Mouse (Mus musculus): ENCODE data around the gene Mapk7.

The Mapk7 gene

DNA sequence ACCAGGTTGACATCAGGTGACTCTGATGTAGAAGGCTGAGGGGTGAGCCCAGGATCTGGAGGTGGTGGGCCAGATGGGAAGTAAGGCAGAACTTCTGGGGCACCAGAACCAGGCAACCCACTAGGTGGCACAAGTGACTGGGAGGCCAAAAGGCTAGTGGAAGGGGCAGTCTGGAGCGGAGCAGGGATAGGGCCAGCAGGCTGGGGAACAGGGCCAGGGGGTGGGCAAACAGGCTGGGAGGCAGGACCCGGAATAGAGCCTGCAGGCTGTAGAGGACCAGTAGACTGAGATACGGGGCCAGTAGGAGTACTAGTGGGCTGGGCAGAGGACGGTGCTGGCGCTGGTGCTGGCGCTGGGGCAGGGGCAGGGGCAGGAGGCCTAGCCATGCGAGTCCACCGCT lies 4.3 kb downstream of the Mapk7 start:
- DNase-seq, result no peak

DNA sequence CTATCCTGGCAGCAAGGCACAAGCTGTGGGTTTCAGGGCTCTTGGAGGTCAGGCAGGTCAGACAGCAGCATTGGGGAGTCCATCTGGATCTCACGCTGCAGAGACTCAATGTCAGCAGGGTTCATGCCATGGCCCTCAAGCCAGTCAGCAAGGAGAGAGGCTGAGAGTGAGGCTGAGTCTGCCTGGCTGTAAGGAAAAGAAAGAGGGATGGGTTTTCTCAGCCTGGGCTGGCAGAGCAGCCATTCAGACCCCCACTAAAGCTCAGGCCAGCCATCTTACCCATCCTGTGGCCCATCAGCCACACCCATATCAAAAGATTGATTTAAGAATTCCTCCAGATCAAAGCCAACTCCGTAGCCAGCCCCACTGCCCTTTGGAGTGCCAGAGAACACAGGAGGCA lies 5.1 kb downstream of the Mapk7 start:
- no peak for DNase-seq

- DNase-seq, result no peak
Observed at GRCm38 (mm10) chr11:61487936-61488335, 6.3 kb downstream of the Mapk7 start.

- DNase-seq, result peak; percentile 68
Observed at GRCm38 (mm10) chr11:61487401-61487800, 6.8 kb downstream of the Mapk7 start.

DNA sequence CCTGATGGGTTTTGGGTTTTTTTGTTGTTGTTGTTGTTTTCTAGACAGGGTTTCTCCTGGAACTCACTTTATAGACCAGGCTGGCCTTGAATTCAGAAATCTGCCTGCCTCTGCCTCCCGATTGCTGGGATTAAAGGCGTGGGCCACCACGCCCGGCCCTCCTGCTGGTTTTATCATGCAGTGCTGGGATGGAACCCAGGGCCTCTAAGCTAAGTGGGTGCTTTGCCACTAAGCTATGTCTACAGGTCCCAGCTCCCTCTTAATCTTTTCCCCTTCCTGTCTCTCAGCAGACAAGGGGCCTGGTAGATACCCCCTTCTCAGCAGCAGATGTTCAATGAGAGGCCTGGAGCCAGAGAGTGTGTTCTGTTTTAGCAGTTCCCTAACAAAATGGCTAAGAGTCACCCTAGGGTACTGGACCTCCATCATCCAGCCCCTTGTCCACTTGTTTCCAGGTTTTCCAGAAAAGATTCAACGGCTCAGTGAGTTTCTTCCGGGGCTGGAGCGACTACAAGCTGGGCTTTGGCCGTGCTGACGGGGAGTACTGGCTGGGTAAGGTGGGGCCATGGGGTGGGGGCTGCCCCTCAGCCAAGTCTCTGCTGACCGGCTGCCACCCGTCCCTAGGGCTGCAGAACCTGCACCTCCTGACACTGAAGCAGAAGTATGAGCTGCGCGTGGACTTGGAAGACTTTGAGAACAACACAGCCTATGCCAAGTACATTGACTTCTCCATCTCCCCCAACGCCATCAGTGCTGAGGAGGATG lies 7.6 kb downstream of the Mapk7 start:
- no peak for DNase-seq

- DNase-seq, result peak; percentile 65
Observed at GRCm38 (mm10) chr11:61485541-61486457, 8.4 kb downstream of the Mapk7 start.

GRCm38 (mm10) chr11:61484613-61485540 lies 9.3 kb downstream of the Mapk7 start, which contains the start of gene Mfap4:
TSS of gene Mfap4 (plus strand) at chr11:61485431.
- DNase-seq, result peak; percentile 79

GRCm38 (mm10) chr11:61484256-61484612 lies 10.0 kb downstream of the Mapk7 start:
- DNase-seq, result no peak

- DNase-seq, result no peak
Observed at GRCm38 (mm10) chr11:61483226-61483845, 10.9 kb downstream of the Mapk7 start.

DNA sequence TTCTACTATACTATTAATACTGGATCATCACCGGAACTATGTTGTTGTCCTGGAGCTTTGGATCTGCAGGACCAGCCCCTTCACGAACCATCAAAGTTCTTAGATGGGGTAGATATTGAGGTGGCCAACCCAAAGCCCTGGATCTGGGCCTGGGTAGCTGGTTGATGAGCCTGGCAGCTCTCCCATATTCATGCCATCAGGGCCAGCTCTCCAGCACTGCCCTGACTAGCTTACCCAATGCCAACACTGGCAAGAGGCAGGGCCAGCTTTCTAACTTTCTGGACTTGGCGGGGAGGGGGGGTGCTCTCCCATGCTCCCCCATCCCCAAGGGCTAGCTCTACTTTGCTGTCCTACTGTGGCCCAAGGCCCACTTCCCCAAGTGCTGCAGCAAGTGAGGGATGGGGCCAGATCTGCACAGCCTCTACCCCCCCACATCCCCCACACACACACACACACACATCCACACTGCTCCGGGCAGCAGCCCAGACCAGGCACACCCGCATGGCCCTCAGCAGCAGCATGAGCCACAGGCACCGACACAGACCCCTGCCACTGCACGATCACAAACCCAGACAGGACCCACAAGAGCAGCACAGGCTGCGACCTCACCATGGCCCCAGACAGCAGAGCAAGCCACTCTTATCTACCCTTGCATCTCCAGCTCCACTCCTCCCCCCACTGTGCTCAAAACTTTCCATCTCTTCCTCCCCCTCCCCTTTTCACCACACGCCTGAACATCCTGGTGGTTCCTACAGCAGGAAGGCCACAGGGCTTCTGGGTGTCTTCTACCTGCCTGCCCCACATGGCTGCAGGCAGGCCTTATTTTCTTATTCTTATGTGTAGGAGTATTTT lies 12.7 kb downstream of the Mapk7 start:
- DNase-seq, result peak; percentile 60

DNA sequence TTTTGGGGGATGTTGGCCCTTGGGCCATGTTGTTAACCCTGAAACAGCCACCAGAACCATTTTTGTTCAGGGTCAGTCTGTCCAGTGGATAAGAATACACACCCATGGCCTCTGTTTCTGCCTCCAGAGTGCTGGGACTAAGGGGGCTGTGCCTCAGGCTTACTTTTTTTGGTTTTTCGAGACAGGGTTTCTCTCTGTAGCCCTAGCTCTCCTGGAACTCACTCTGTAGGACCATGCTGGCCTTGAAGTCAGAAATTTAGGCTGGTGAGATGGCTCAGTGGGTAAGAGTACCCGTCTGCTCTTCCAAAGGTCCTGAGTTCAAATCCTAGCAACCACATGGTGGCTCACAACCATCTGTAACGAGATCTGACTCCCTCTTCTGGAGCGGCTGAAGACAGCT lies 15.4 kb downstream of the Mapk7 start:
- peak; percentile 17 for DNase-seq

GRCm38 (mm10) chr11:61477566-61478508 lies 16.4 kb downstream of the Mapk7 start:
- DNase-seq, result peak; percentile 47

DNA sequence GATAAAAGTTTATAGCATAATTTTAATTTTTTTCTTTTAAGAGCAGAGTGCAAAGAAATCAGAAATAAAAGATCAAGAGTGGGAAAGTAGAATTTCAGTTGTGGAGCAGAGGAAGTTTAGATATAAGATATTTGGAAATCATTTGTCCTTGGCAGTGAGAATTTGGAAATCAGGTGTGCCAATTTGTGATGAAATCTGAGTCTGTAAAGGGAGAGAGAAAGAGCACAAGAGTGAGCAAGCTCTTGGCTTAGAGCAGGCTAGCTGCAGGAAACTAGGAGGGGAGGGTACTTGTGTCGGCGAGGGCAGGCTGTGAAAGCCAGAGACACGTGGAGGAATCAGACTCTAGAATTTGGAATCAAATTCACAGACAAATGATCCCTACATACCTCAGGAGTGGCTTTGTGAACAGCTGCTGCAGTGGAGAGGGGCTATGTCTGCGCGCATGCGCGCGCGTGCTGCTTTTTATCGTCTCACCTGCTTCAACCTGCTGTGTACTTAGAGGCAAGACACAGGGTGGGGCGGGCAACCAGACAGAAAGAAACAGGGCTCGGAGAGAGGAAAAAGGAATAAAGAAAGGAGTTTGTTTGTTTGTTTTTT lies 17.3 kb downstream of the Mapk7 start:
- peak; percentile 85 for DNase-seq

DNA sequence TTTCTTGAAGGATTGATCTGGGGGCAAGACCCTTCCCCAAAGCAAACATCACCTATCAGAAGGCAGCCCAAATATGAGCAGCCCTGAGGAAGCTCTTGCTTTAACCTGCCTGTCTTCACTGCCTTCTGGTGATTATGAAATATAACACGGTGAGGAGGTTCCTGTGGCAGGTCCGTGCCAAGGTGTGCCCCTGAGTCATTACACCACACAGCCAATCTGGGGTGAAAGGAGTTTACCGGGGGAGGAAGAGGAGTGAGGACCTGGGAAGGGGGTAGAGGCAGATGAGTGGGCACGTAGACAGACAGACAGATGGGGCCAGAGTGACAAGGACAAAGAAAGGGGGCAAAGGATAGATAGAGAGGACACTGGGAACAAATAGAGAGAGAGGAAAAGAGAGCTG lies 20.6 kb downstream of the Mapk7 start:
- no peak for DNase-seq

DNA sequence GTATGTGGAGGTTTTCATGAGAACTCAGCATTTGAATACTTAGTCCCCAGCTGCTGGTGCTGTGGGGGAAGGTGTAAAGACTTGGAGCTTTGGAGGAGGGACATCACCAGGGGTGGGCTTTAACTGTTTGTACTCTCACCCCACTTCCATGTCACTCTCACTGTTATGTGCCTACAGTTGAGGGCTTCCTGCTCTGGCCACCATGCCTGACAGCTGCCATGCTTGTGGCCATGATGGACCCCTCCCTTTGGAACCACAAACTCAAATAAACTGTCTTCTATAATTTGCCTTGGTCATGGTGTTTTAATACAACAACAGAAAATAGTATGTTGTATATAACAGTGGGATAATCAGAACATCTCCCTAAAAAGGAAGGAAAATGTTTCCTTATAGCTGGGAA lies 23.3 kb downstream of the Mapk7 start:
- no peak for DNase-seq

DNA sequence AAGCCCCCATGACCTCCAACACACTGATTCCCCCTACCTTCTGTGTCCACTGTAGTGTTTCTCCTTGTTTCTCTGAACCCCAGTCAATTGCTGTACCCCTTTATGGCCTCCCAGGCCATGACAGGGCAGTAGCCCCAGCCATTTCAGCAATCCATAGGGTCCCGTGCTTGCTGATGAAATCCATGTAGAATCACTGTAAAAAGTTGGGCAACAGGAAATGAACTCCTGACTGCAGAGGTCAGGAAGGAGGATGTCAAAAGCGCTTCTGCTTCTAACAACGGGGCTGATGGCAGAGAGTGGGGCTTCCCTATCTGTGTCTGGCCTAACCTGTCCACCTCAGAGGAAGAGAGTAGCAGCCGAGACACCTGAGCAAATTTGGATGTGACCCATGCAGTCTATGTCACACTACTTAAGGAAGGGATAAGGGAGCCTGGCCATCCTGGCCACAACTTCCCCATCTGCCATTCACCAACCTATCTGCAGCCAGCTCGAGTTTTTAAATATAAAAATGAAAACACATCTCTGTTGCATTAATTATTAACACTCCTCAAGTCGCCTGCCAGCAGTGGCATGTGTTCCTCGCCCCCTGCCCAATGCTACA lies 24.8 kb downstream of the Mapk7 start:
- no peak for DNase-seq

DNA sequence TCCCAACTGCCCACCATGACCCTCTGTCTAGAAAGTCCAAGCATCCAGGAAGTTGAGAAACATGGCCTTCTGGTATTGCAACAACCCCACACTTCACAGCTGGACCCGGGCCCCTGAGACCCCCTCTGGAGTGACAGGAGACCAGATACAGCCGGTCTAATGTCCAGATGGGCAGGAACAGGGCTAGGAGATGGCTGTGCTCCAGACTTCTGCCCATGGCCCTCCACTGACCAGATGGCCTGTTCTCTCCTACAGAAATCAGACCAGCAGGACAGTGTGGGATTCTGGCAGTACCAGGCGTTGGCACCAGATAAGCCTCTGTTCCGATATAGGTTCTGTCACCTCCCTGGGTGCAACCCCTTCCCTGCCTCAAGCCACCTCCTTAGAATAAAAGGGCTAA lies 25.7 kb downstream of the Mapk7 start:
- peak; percentile 98 for DNase-seq

DNA sequence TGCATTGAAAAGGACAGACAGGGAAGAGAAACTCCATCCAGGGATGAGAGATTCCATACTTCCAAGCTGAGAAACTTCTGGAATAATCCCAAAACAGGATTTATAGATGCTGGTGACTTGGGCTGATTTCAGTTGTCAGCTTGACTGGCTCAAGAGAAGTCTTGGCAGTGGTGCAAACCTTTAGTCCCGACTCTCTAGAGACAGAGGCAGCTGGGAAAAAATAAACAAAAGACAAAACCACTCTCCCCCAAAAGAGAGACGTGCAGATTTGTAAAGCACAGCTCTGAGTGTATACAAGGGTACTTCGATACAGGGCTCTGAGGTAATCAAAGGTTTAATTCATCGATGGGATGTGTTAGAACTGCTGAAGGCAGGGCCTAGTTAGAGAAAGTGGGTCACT lies 28.8 kb downstream of the Mapk7 start:
- no peak for DNase-seq

GRCm38 (mm10) chr11:61464071-61464470 lies 30.1 kb downstream of the Mapk7 start:
- DNase-seq, result no peak
